Mouse (Mus musculus) adrenal gland, adult 18-20 months (tissue): ENCODE measurements around the gene Iba57. TPM values are rescaled to one million over a fixed set of nuclear protein-coding genes. Genes with fewer than 3 reads are reported as not detected.

Source experiments
- DNase-seq, 2 experiments: peaks; one replicate each; pipeline ENCODE4 v3.0.0; 2021 to 2022; ENCODE audit warnings: low spot score in 2 of 2
- total RNA-seq, 2 experiments: library from RNA; stranded (reverse); gene quantifications; 1 replicate in 1 of 2; 2 replicates in 1 of 2; pipeline ENCODE4 v1.2.3; 2021

The Iba57 gene
- total RNA-seq, 2 experiments from 2014 or later = 16.3 to 21.7 TPM

- DNase-seq = no peak
Observed at GRCm38 (mm10) chr11:59135051-59135820, 28.3 kb downstream of the Iba57 start.

GRCm38 (mm10) chr11:59134373-59134997 lies 29.1 kb downstream of the Iba57 start:
- DNase-seq = no peak

GRCm38 (mm10) chr11:59132065-59132464 lies 31.5 kb downstream of the Iba57 start:
- DNase-seq = no peak

DNA sequence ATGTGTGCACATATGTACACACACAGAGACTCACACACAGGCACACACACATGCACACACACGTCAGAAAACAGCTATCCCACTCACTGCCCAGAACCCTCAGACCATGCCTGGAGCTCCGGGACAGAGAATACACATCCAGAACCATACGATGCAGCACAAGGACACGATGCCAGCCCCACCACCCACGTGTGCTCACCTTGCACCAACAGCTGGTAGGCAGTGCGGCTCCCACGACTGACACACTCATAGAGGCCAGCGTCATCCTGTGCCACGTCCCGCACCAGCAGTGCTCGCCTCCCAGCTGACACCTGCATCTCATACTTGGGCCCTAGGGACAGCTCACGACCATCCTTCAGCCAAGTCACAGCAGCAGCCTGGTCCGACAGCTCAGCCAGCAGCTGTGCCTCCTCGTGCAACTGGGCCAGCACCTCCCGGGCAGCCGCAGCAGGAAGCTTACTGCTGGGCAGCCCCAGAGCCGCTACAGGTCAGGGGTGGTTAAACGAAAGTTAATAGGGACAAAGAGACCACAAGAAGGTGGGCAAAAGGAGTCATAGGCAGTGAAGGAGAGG lies 32.1 kb downstream of the Iba57 start:
- DNase-seq = no peak

DNA sequence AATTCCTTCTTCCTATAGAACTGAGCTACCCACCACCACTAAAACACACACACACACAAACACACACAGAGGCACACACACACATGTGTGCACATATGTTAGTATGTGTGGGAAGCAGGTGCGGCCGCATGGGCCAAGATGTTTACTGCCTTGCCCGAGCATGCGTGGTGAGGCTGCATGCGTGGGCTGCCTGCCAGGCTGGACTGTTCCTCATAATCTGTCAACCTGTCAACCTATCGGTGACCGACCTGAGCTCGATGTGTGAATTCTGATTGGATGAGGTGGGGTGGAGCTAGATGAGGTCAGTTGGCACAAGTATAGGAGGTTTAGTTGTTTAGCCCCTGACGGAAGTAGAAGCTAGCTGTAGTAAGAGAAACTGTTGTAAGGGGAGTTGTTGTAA lies 32.8 kb downstream of the Iba57 start:
- no peak for DNase-seq

GRCm38 (mm10) chr11:59105945-59106344 lies 57.6 kb downstream of the Iba57 start:
- no peak for DNase-seq

Other genes with a start within 250 kb of the Iba57 start
- not detected for gene Btnl10, start 245.8 kb downstream of the Iba57 start, total RNA-seq
- gene Rnf187, start 224.8 kb downstream of the Iba57 start, total RNA-seq = 100 to 1,000 TPM; 171 to 177 TPM
- gene Hist3h2ba, start 214.8 kb downstream of the Iba57 start, total RNA-seq = 1 to 10 TPM; 5.8 to 6.0 TPM
- 10 to 100 TPM; 13.3 to 17.6 TPM for gene Hist3h2a, start 209.1 kb downstream of the Iba57 start, total RNA-seq
- under 1 TPM; 0.06 to 0.10 TPM for gene Trim17, start 209.1 kb downstream of the Iba57 start, total RNA-seq
- gene Trim11, start 185.6 kb downstream of the Iba57 start, total RNA-seq = 10 to 100 TPM; 22.0 to 27.1 TPM
- gene Obscn, start 27.3 kb downstream of the Iba57 start, total RNA-seq = 1 to 10 TPM in 1 of 2 experiments, under 1 TPM in 1; 0.99 to 2.4 TPM
- under 1 TPM; 0.48 to 0.60 TPM for gene Gjc2, start 19.5 kb upstream of the Iba57 start, total RNA-seq
- gene Guk1, start 28.5 kb upstream of the Iba57 start, total RNA-seq = 10 to 100 TPM; 57.3 to 71.5 TPM
- 10 to 100 TPM; 50.6 to 58.9 TPM for gene Mrpl55, start 38.7 kb upstream of the Iba57 start, total RNA-seq
- gene 2310033P09Rik, start 44.6 kb upstream of the Iba57 start, total RNA-seq = 10 to 100 TPM; 20.4 to 27.1 TPM
- 100 to 1,000 TPM; 407 to 488 TPM for gene Arf1, start 64.5 kb upstream of the Iba57 start, total RNA-seq
- gene Wnt3a, start 127.0 kb upstream of the Iba57 start, total RNA-seq = not detected
- gene Wnt9a, start 143.2 kb upstream of the Iba57 start, total RNA-seq = 1 to 10 TPM in 1 of 2 experiments, under 1 TPM in 1; 0.80 to 1.1 TPM
- gene Prss38, start 211.9 kb upstream of the Iba57 start, total RNA-seq = not detected